Mouse (Mus musculus): ENCODE measurements around the gene Orm3.

The Orm3 gene

GRCm38 (mm10) chr4:63370897-63371296 is 14.9 kb downstream of the Orm3 start:
- no peak for DNase-seq (ENCODE audit: low spot score)

GRCm38 (mm10) chr4:63371890-63372289 is 15.9 kb downstream of the Orm3 start:
- DNase-seq (ENCODE audit: low spot score): peak; percentile 69

- peak; percentile 43 for DNase-seq (ENCODE audit: low spot score)
Measured at GRCm38 (mm10) chr4:63373404-63373803, 17.4 kb downstream of the Orm3 start.

- DNase-seq (ENCODE audit: low spot score): peak; percentile 86
Measured at GRCm38 (mm10) chr4:63374331-63374730, 18.4 kb downstream of the Orm3 start.

- DNase-seq (ENCODE audit: low spot score): no peak
Measured at GRCm38 (mm10) chr4:63375367-63375766, 19.4 kb downstream of the Orm3 start.

- no peak for DNase-seq (ENCODE audit: low spot score)
Measured at GRCm38 (mm10) chr4:63377483-63377882, 21.5 kb downstream of the Orm3 start.

GRCm38 (mm10) chr4:63382676-63383369 is 26.9 kb downstream of the Orm3 start:
- DNase-seq (ENCODE audit: low spot score): peak; percentile 68

- no peak for DNase-seq (ENCODE audit: low spot score)
Measured at GRCm38 (mm10) chr4:63383474-63383873, 27.5 kb downstream of the Orm3 start.

GRCm38 (mm10) chr4:63384262-63384661 is 28.3 kb downstream of the Orm3 start:
- no peak for DNase-seq (ENCODE audit: low spot score)

- no peak for DNase-seq (ENCODE audit: low spot score)
Measured at GRCm38 (mm10) chr4:63385253-63385652, 29.3 kb downstream of the Orm3 start.

- no peak for DNase-seq (ENCODE audit: low spot score)
Measured at GRCm38 (mm10) chr4:63385784-63386183, 29.8 kb downstream of the Orm3 start.

- DNase-seq (ENCODE audit: low spot score): no peak
Measured at GRCm38 (mm10) chr4:63388029-63388428, 32.1 kb downstream of the Orm3 start.

GRCm38 (mm10) chr4:63389121-63389886 is 33.3 kb downstream of the Orm3 start:
- DNase-seq (ENCODE audit: low spot score): no peak

GRCm38 (mm10) chr4:63389887-63390528 is 34.0 kb downstream of the Orm3 start:
- no peak for DNase-seq (ENCODE audit: low spot score)

GRCm38 (mm10) chr4:63391322-63391721 is 35.4 kb downstream of the Orm3 start:
- no peak for DNase-seq (ENCODE audit: low spot score)

- no peak for DNase-seq (ENCODE audit: low spot score)
Measured at GRCm38 (mm10) chr4:63397981-63398537, 42.1 kb downstream of the Orm3 start.

- DNase-seq (ENCODE audit: low spot score): no peak
Measured at GRCm38 (mm10) chr4:63398854-63399609, 43.1 kb downstream of the Orm3 start.

GRCm38 (mm10) chr4:63399691-63400270 is 43.8 kb downstream of the Orm3 start:
- DNase-seq (ENCODE audit: low spot score): no peak

- no peak for DNase-seq (ENCODE audit: low spot score)
Measured at GRCm38 (mm10) chr4:63400541-63401306, 44.8 kb downstream of the Orm3 start.

- no peak for DNase-seq (ENCODE audit: low spot score)
Measured at GRCm38 (mm10) chr4:63401620-63402019, 45.7 kb downstream of the Orm3 start.

GRCm38 (mm10) chr4:63402056-63402455 is 46.1 kb downstream of the Orm3 start:
- no peak for DNase-seq (ENCODE audit: low spot score)

Data from c-Kit-positive CD71-positive TER-119-positive erythroid progenitor cells, embryonic 14.5 days (primary cell).